Mouse (Mus musculus): Measurements from ENCODE around the gene Gsc2. TPM values are rescaled to one million over a fixed set of nuclear protein-coding genes. Genes with fewer than 3 reads are reported as not detected.
A peak's percentile ranks its signal among the peaks of the same experiment; 100 is the strongest.

Gene Gsc2
- total and polyA plus RNA-seq, 3 experiments = not detected

- TF ChIP-seq E2F4 (IDR thresholded peaks at IDR 0.05; ENCODE audit: borderline replicate concordance, low read depth, low read length) (no peak), BHLHE40 (IDR thresholded peaks at IDR 0.05; ENCODE audit: borderline replicate concordance, low read depth, low read length) (peak; percentile 40; the same call in 1 of the 2 replicates), EP300 (IDR thresholded peaks at IDR 0.05; ENCODE audit: low read depth in 1 of 2, low read length in 2 of 2) (peak; percentile 24 to 34; a peak in 1 of 4 replicates), RCOR1 (IDR thresholded peaks at IDR 0.05; ENCODE audit: low read depth, low read length) (no peak), MYB (IDR thresholded peaks at IDR 0.05; ENCODE audit: low read depth, low read length) (0 out of 2 replicates have a peak, but pooled peaks have one; percentile 23), TCF12 (IDR thresholded peaks at IDR 0.05; ENCODE audit: low read depth, low read length) (peak; percentile 73), ZMIZ1 (IDR thresholded peaks at IDR 0.05; ENCODE audit: low read depth, low read length) (peak; percentile 90), SMC3 (IDR thresholded peaks at IDR 0.05; ENCODE audit: low read depth, low read length) (0 out of 2 replicates have a peak, but pooled peaks have one; percentile 1), POLR2AphosphoS5 (IDR thresholded peaks at IDR 0.05; ENCODE audit: borderline replicate concordance, low read depth, low read length) (no peak), NRF1 (IDR thresholded peaks at IDR 0.05; ENCODE audit: insufficient read depth, low read depth, low read length, poor library complexity, severe bottlenecking) (peak; percentile 89), GABPA (IDR thresholded peaks at IDR 0.05; ENCODE audit: low read depth, low read length) (peak; percentile 67; the same call in 1 of the 2 replicates), NELFE (IDR thresholded peaks at IDR 0.05; ENCODE audit: low read depth, low read length) (peak; percentile 95), USF1 (IDR thresholded peaks at IDR 0.05; ENCODE audit: low read depth, low read length) (peak; percentile 86), MEF2A (IDR thresholded peaks at IDR 0.05; ENCODE audit: extremely low read depth, insufficient replicate concordance, low read depth, low read length, poor library complexity, severe bottlenecking) (no peak), CHD2 (IDR thresholded peaks at IDR 0.05; ENCODE audit: low read length) (no peak), MAFK (IDR thresholded peaks at IDR 0.05; ENCODE audit: borderline replicate concordance, low read depth, low read length) (no peak), MAZ (IDR thresholded peaks at IDR 0.05; ENCODE audit: low read depth, low read length) (peak; percentile 67; the same call in 1 of the 2 replicates), MAX (IDR thresholded peaks at IDR 0.05; ENCODE audit: low read length) (no peak; the same call in none of the 2 replicates), ETS1 (IDR thresholded peaks at IDR 0.05; ENCODE audit: low read depth, low read length) (peak; percentile 69), CTCF (IDR thresholded peaks at IDR 0.05 in 2 of 3, conservative IDR thresholded peaks at IDR 0.05 in 1 of 3; ENCODE audit: control insufficient read depth in 1 of 3, insufficient read depth in 1 of 3, low read depth in 2 of 3, low read length in 3 of 3, poor library complexity in 1 of 3, severe bottlenecking in 1 of 3) (peak in 2 of 3 experiments; percentile 47 to 53; a peak in 5 of 6 replicates)
Observed at GRCm38 (mm10) chr16:17921325-17922162, 6.7 kb upstream of the Gsc2 start (continued).

GRCm38 (mm10) chr16:17920586-17920985, 5.7 kb upstream of the Gsc2 start:
- Histone ChIP-seq H3K4me3 (ENCODE audit: control insufficient read depth in 1 of 2, insufficient read depth in 1 of 2, low read depth in 2 of 2, low read length in 2 of 2) (peak overlapping the region; percentile 90 to 93), H3K27me3 (ENCODE audit: control insufficient read depth in 1 of 2, insufficient read depth in 2 of 2, low read length in 2 of 2) (no peaks in the 10 kb centered on the region), H3K9ac (ENCODE audit: control insufficient read depth, low read depth, low read length, poor library complexity, severe bottlenecking) (peak overlapping the region; percentile 81), H3K79me2 (ENCODE audit: control insufficient read depth, insufficient read depth, low read length, poor library complexity) (peaks cover 7% of the 10 kb centered on the region), H3K27ac (ENCODE audit: control insufficient read depth, low read depth, low read length) (peak overlapping the region; percentile 89), H3K9me3 (replicated peaks; ENCODE audit: insufficient read depth, low read length) (no peaks in the 10 kb centered on the region), H3K4me1 (ENCODE audit: control insufficient read depth in 1 of 2, insufficient read depth in 2 of 2, low read length in 2 of 2) (peaks cover 0 to 8% of the 10 kb centered on the region in 2 experiments; a peak in 3 of 4 replicates), H3K36me3 (ENCODE audit: control insufficient read depth in 1 of 2, insufficient read depth in 2 of 2, low read length in 2 of 2) (no peaks in the 10 kb centered on the region; a peak in 1 of 4 replicates)
- DNase-seq (ENCODE audit: low read depth, low spot score) = peak; percentile 71
- TF ChIP-seq GATA1 (IDR thresholded peaks at IDR 0.05; ENCODE audit: low read depth, low read length) = peak; percentile 64
- no peak for TF ChIP-seq TAL1 (IDR thresholded peaks at IDR 0.05; ENCODE audit: low read length)
- TF ChIP-seq SMC3 (IDR thresholded peaks at IDR 0.05; ENCODE audit: low read depth, low read length) = no peak
- 0 out of 2 replicates have a peak, but pooled peaks have one; percentile 13 for TF ChIP-seq NELFE (IDR thresholded peaks at IDR 0.05; ENCODE audit: low read depth, low read length)
- TF ChIP-seq ELF1 (IDR thresholded peaks at IDR 0.05; ENCODE audit: low read depth, low read length) = no peak
- TF ChIP-seq RCOR1 (IDR thresholded peaks at IDR 0.05; ENCODE audit: low read depth, low read length) = 0 out of 2 replicates have a peak, but pooled peaks have one; percentile 19
- no peak for TF ChIP-seq CHD1 (IDR thresholded peaks at IDR 0.05; ENCODE audit: low read depth, low read length)
- no peak for TF ChIP-seq USF2 (IDR thresholded peaks at IDR 0.05; ENCODE audit: borderline replicate concordance in 1 of 2, insufficient read depth in 1 of 2, low read depth in 1 of 2, low read length in 2 of 2)
- TF ChIP-seq EP300 (IDR thresholded peaks at IDR 0.05; ENCODE audit: low read depth in 1 of 2, low read length in 2 of 2) = peak in 1 of 2 experiments; percentile 27; a peak in 1 of 4 replicates

All from MEL (cell line).